Mouse (Mus musculus) E14TG2a.4 (cell line): ENCODE data around the gene Dpf3.

Experiments used
- CTCF ChIP-seq: conservative IDR thresholded peaks from 2 replicates; pipeline ENCODE4 v1.5.1; 2014; ENCODE audit warnings: low read length
- NANOG ChIP-seq: IDR thresholded peaks from 2 replicates; pipeline ENCODE4 v1.6.1; 2014; ENCODE audit warnings: borderline replicate concordance, low read length, mixed read lengths
- POU5F1 ChIP-seq: IDR thresholded peaks from 2 replicates; pipeline ENCODE4 v1.6.1; 2014; ENCODE audit warnings: low read length, borderline replicate concordance

- TF ChIP-seq CTCF = 0 out of 2 replicates have a peak, but pooled peaks have one; percentile 1
- TF ChIP-seq POU5F1 = no peak
- no peak for TF ChIP-seq NANOG
These were observed 62.6 kb downstream of the Dpf3 start for GRCm38 (mm10) chr12:83424720-83425444.
